Mouse (Mus musculus): ENCODE measurements around the gene Rab1a. TPM values are rescaled to one million over a fixed set of nuclear protein-coding genes. Genes with fewer than 3 reads are reported as not detected.

Gene Rab1a
- total and polyA plus RNA-seq, 2 experiments from 2014 or later: 108 to 312 TPM

DNA sequence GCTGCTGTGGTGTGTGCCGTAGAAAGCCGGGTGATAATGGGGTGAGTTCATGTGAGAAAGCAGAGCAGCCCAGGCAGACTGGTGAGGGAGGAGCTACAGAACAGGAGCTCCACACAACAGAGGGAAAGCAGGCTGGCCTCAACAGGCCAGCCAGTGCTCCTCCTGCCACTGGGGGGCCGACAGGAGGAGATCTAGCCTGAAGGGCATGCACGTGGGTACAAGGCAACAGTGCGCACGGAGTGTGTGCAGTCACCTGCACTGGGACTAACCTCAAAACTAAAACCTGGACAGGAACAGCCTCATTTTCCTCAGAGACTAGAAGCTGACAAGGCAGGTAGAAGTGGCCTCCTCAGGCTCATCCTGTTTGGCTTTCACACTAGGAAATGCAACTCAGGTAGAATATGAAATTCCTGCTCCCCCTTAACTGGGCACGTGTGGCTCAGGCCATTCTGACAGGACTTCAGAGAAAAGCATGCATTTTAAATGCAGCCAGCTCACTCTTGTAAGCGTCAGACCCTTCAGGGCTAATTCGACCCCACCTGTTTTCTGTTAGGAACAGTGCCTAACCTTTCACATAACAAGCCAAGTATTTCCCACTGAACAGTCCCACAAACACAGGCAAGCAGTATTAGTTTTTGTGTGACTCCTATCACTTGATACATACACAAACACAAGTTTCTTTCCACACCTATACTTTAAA, 42.1 kb downstream of the Rab1a start:
- TF ChIP-seq CTCF (IDR thresholded peaks at IDR 0.05; ENCODE audit: low read depth): 0 out of 2 replicates have a peak, but pooled peaks have one; percentile 17
- Histone ChIP-seq H3K27me3 (ENCODE audit: insufficient read depth, low read length) (no peaks in the 10 kb centered on the region), H3K9ac (no peak overlapping the region), H3K27ac (ENCODE audit: low read depth, low read length) (no peak overlapping the region), H3K36me3 (ENCODE audit: insufficient read depth) (peaks cover 41% of the 10 kb centered on the region), H3K9me3 (ENCODE audit: low read length) (no peaks in the 10 kb centered on the region), H3K4me1 (ENCODE audit: insufficient read depth) (peaks cover 2% of the 10 kb centered on the region; the same call in 1 of the 2 replicates), H3K4me3 (ENCODE audit: low read depth, low read length) (no peak overlapping the region), H3K4me2 (ENCODE audit: low read depth) (no peak overlapping the region)
- ATAC-seq (peak; percentile 40), DNase-seq (no peak)
- 53% methylated on average over 9 of the region's 9 CpGs for WGBS

DNA sequence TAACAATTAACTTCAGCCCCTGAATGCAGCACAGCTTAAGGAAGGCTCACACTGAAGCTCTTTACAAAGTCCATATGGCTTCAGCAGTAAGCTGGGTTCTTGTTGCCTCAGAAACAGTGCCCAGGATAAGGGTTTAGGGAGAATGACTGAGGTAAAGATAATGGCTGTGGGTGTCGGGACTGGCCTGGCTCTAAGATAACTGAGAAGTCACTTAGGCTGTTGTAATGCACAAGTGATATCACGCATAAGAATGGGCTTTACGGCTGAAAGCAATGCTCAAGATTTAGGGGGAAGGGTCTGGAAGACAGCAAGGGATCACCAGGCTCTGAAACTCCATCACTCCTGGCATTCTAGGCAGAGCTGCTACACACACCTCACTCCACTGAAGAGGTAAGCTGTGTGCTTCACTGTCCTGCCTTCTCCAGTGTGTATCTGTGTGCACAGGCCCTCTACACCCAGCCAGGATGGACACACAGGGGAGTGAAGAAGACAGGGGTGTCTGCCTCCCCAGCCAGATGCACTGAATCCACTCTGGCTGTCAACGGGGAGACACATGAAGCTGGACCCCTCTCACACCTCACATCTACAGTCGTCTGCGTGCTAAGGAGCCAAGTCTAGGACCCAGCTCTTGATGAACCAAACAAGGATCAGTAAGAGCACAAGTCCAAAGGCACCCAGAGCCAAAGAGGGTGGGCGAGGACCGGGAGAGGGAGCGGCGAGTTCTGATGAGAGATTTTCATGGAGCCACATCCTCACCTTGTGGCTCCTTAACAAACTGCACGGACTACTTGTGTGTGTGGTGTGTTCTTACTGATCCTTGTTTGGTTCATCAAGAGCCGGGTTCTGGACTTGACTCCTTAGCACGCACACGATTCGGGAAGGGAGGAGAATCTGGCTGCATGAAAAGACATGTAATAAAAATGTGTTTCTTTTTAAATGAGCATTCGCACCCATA, 43.4 kb downstream of the Rab1a start:
- Histone ChIP-seq H3K9ac (no peak overlapping the region), H3K4me2 (ENCODE audit: low read depth) (no peak overlapping the region), H3K9me3 (ENCODE audit: low read length) (no peaks in the 10 kb centered on the region), H3K27me3 (ENCODE audit: insufficient read depth, low read length) (no peaks in the 10 kb centered on the region), H3K27ac (ENCODE audit: low read depth, low read length) (no peak overlapping the region), H3K36me3 (ENCODE audit: insufficient read depth) (peaks cover 28% of the 10 kb centered on the region), H3K4me1 (ENCODE audit: insufficient read depth) (peaks cover 4% of the 10 kb centered on the region), H3K4me3 (ENCODE audit: low read depth, low read length) (no peak overlapping the region)
- 81% methylated on average over 16 of the region's 16 CpGs for WGBS
- DNase-seq (no peak), ATAC-seq (no peak)
- TF ChIP-seq CTCF (IDR thresholded peaks at IDR 0.05; ENCODE audit: low read depth): peak; percentile 25

DNA sequence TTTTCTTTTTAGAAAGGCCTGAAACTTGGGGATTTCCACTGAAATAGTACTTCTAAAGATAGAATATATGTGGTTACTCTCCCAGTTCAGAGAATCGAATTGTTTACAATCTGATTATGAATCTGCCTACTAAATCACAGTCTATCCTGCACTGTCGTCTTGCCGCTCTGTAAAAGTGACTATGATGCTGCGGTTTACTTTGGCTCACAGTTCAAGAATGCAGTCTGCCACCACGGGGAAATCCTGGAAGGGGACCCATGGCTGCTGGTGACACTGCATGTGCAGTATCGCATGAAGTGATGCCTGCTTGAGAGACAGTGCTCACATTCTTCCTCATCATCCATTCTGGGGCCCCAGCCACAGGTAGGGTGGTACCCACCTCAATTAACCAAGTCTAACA, 44.1 kb downstream of the Rab1a start:
- 83% methylated on average over 6 of the region's 6 CpGs for WGBS
- ATAC-seq: no peak
- no peaks in the 10 kb centered on the region for H3K9me3 ChIP-seq (ENCODE audit: low read length)
- no peak for DNase-seq
- H3K4me3 ChIP-seq (ENCODE audit: low read depth, low read length): no peak overlapping the region
- no peak overlapping the region for H3K9ac ChIP-seq
- no peak overlapping the region for H3K4me2 ChIP-seq (ENCODE audit: low read depth)
- H3K4me1 ChIP-seq (ENCODE audit: insufficient read depth): peaks cover 7% of the 10 kb centered on the region
- peaks cover 21% of the 10 kb centered on the region for H3K36me3 ChIP-seq (ENCODE audit: insufficient read depth)
- no peak overlapping the region for H3K27ac ChIP-seq (ENCODE audit: low read depth, low read length)
- TF ChIP-seq CTCF (IDR thresholded peaks at IDR 0.05; ENCODE audit: low read depth): no peak
- H3K27me3 ChIP-seq (ENCODE audit: insufficient read depth, low read length): no peaks in the 10 kb centered on the region

DNA sequence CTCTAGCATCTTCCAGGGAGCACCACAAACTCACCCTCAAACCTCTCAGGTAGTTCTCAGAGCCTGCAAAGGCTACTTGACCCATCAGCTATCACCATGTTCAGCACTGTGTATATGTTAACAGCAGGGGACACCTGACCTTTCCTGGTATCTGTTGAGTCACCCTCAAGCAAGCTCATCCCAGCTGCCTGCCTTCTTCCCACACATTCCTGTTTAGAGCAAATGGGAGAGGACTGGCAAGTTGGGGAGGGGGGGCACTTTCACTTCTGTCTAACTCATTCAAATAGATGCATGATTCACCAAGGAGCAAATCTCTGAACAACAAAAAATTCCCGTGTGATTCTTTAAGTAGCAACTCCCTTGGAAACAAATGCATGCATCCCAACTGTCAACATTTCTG, 45.4 kb downstream of the Rab1a start:
- 61% methylated on average over 1 of the region's 1 CpGs for WGBS
- Histone ChIP-seq H3K9me3 (ENCODE audit: low read length) (no peaks in the 10 kb centered on the region), H3K4me3 (ENCODE audit: low read depth, low read length) (no peak overlapping the region), H3K4me1 (ENCODE audit: insufficient read depth) (peaks cover 7% of the 10 kb centered on the region), H3K27ac (ENCODE audit: low read depth, low read length) (no peak overlapping the region), H3K36me3 (ENCODE audit: insufficient read depth) (peaks cover 10% of the 10 kb centered on the region; the same call in 1 of the 2 replicates), H3K9ac (no peak overlapping the region), H3K27me3 (ENCODE audit: insufficient read depth, low read length) (no peaks in the 10 kb centered on the region), H3K4me2 (ENCODE audit: low read depth) (no peak overlapping the region)
- no peak for DNase-seq
- ATAC-seq: no peak
- no peak for TF ChIP-seq CTCF (IDR thresholded peaks at IDR 0.05; ENCODE audit: low read depth)

DNA sequence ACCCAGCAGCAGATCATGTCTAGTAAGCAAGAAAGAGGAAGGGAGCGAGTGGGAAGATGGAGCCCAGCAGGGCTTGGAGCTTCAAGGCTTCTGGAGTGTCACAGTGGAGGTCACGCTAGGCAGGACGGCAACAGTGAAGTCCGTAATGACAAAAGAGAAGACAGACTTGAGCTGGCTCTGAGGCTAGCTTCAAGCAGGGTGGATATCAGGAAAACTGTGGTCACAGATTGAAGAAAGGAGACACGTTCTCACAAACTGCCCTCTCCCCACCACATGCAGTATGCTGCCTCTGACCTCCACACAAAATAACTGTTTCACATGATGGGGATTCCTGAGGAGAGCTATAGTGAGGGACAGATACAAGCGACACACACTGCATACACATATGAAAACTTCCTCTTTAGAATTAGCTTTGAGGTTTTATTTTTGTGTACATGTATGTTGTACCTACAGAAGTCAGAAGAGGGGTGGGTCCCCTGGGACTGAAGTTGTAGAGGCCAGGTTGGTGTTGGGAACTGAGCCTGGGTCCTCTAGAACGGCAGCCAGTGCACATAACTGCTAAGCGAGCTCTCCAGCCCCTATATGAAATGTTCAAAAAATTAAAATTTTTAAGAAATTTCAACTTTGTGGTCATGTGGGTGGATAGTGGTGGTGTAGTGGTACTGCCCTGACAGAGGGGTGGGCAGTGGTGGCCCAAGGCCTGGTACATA, 46.1 kb downstream of the Rab1a start:
- no peak overlapping the region for H3K4me3 ChIP-seq (ENCODE audit: low read depth, low read length)
- no peaks in the 10 kb centered on the region for H3K9me3 ChIP-seq (ENCODE audit: low read length)
- no peak overlapping the region for H3K4me2 ChIP-seq (ENCODE audit: low read depth)
- H3K36me3 ChIP-seq (ENCODE audit: insufficient read depth): 0 out of 2 replicates have a peak, but pooled peaks cover 7% of the 10 kb centered on the region
- DNase-seq (no peak), ATAC-seq (no peak)
- no peak for TF ChIP-seq CTCF (IDR thresholded peaks at IDR 0.05; ENCODE audit: low read depth)
- 82% methylated on average over 8 of the region's 8 CpGs for WGBS
- peaks cover 7% of the 10 kb centered on the region for H3K4me1 ChIP-seq (ENCODE audit: insufficient read depth)
- H3K27me3 ChIP-seq (ENCODE audit: insufficient read depth, low read length): no peaks in the 10 kb centered on the region
- no peak overlapping the region for H3K27ac ChIP-seq (ENCODE audit: low read depth, low read length)
- no peak overlapping the region for H3K9ac ChIP-seq

DNA sequence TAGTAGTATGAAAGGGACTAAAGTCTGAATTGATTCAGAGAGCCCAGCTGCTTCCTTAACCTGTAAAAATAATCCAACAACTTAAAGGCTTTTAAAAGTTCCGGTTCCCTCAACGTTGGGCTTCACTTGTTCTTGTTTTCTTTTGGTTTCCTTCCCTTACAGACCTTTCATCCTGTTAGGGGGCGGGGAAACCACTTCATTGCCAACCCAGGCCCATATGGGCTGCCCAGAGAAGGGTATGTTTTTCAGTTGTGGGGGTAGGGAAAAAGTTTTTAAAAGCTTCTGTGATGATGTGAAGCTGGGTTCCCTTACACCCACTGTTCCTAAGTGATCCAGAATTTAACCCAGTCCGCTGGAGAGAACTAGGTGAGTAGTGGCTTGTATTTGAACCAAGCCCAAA, 47.0 kb downstream of the Rab1a start:
- DNase-seq: peak; percentile 15
- 6% methylated on average over 4 of the region's 4 CpGs for WGBS
- Histone ChIP-seq H3K9me3 (ENCODE audit: low read length) (no peaks in the 10 kb centered on the region), H3K9ac (peak overlapping the region; percentile 97), H3K4me1 (ENCODE audit: insufficient read depth) (peaks cover 7% of the 10 kb centered on the region), H3K4me3 (ENCODE audit: low read depth, low read length) (peak overlapping the region; percentile 90), H3K4me2 (ENCODE audit: low read depth) (peak overlapping the region; percentile 92), H3K27ac (ENCODE audit: low read depth, low read length) (peak overlapping the region; percentile 88; the same call in 1 of the 2 replicates), H3K27me3 (ENCODE audit: insufficient read depth, low read length) (no peaks in the 10 kb centered on the region), H3K36me3 (ENCODE audit: insufficient read depth) (0 out of 2 replicates have a peak, but pooled peaks cover 7% of the 10 kb centered on the region)
- no peak for ATAC-seq
- TF ChIP-seq CTCF (IDR thresholded peaks at IDR 0.05; ENCODE audit: low read depth): no peak
